Mouse (Mus musculus) intestine, embryonic 16.5 days (tissue): Measurements from ENCODE around the gene Gcm2. TPM values are rescaled to one million over a fixed set of nuclear protein-coding genes. Genes with fewer than 3 reads are reported as not detected.

ENCODE experiments used
- ATAC-seq: fragments of 200-750 bp; cut with Nextera tagmentation; 2 replicates; pipeline ENCODE4 v1.8.0; 2017; ENCODE audit warnings: moderate TSS enrichment, moderate library complexity
- H3K27ac ChIP-seq: fragments of 300-500 bp; sonication (generic); 2 replicates; pipeline ENCODE4 v1.5.1; 2014; ENCODE audit warnings: mild to moderate bottlenecking, low read length
- H3K27me3 ChIP-seq: fragments of 300-500 bp; sonication (generic); replicated peaks from 2 replicates; pipeline ENCODE4 v1.6.1; 2014; ENCODE audit warnings: low read length, control low read depth, mixed read lengths; ENCODE audit not compliant: control insufficient read depth, insufficient read depth
- H3K36me3 ChIP-seq: fragments of 300-500 bp; sonication (generic); 2 replicates; pipeline ENCODE4 v1.6.1; 2014; ENCODE audit warnings: low read length, control low read depth; ENCODE audit not compliant: control insufficient read depth, insufficient read depth
- H3K4me1 ChIP-seq: fragments of 300-500 bp; sonication (generic); 2 replicates; pipeline ENCODE4 v1.6.1; 2014; ENCODE audit warnings: low read length, control low read depth, mixed read lengths; ENCODE audit not compliant: control insufficient read depth, insufficient read depth
- H3K4me2 ChIP-seq: fragments of 300-500 bp; sonication (generic); 2 replicates; pipeline ENCODE4 v1.6.1; 2014; ENCODE audit warnings: low read depth, low read length, control low read depth
- H3K4me3 ChIP-seq: fragments of 300-500 bp; sonication (generic); 2 replicates; pipeline ENCODE4 v1.5.1; 2014; ENCODE audit warnings: mild to moderate bottlenecking, low read length
- H3K9ac ChIP-seq: fragments of 300-500 bp; sonication (generic); 2 replicates; pipeline ENCODE4 v1.6.1; 2014; ENCODE audit warnings: low read depth, low read length
- H3K9me3 ChIP-seq: fragments of 300-500 bp; sonication (generic); 2 replicates; pipeline ENCODE4 v1.6.1; 2016; ENCODE audit warnings: low read length, control low read depth; ENCODE audit not compliant: control insufficient read depth
- WGBS: fragments of 180-500 bp; shearing (Covaris S2); extraction: QIAGEN DNeasy Blood & Tissue Kit; methylation state at CpG from one replicate; pipeline ENCODE4 v1.1.7; 2014; 5-methylcytosine and 5-hydroxymethylcytosine counted together
- polyA plus RNA-seq: library from polyadenylated mRNA; unstranded; fragments of >200 nt; fragmentation: Nextera tagmentation; extraction: Ambion mirVana; gene quantifications from 2 replicates; pipeline ENCODE4 v1.2.1, GENCODE M21; 2015

Gcm2 gene
- polyA plus RNA-seq, 1 experiment from 2014 or later, result not detected

- H3K27ac ChIP-seq, result no peak overlapping the region
- no peak overlapping the region for H3K9ac ChIP-seq
- no peak overlapping the region for H3K4me3 ChIP-seq
- no peaks in the 10 kb centered on the region for H3K9me3 ChIP-seq
- no peak for ATAC-seq
- H3K27me3 ChIP-seq, result no peaks in the 10 kb centered on the region
- H3K4me2 ChIP-seq, result no peak overlapping the region
- H3K4me1 ChIP-seq, result no peaks in the 10 kb centered on the region
- H3K36me3 ChIP-seq, result no peaks in the 10 kb centered on the region
Measured at GRCm38 (mm10) chr13:41088746-41089145, 22.1 kb downstream of the Gcm2 start.

GRCm38 (mm10) chr13:41085140-41085539 is 25.7 kb downstream of the Gcm2 start:
- Histone ChIP-seq H3K4me2 (no peak overlapping the region), H3K9me3 (no peaks in the 10 kb centered on the region), H3K36me3 (no peaks in the 10 kb centered on the region), H3K4me1 (no peaks in the 10 kb centered on the region), H3K27me3 (no peaks in the 10 kb centered on the region), H3K4me3 (no peak overlapping the region), H3K27ac (no peak overlapping the region), H3K9ac (no peak overlapping the region)
- 11% methylated on average over 2 of the region's 2 CpGs for WGBS
- ATAC-seq, result no peak

- Histone ChIP-seq H3K4me3 (no peak overlapping the region), H3K9ac (no peak overlapping the region), H3K27ac (no peak overlapping the region), H3K4me1 (no peaks in the 10 kb centered on the region), H3K36me3 (no peaks in the 10 kb centered on the region), H3K9me3 (no peaks in the 10 kb centered on the region), H3K4me2 (no peak overlapping the region), H3K27me3 (no peaks in the 10 kb centered on the region)
- 75% methylated on average over 3 of the region's 3 CpGs for WGBS
- ATAC-seq, result no peak
Measured at GRCm38 (mm10) chr13:41084521-41084920, 26.3 kb downstream of the Gcm2 start.

GRCm38 (mm10) chr13:41080700-41081099 is 30.1 kb downstream of the Gcm2 start:
- ATAC-seq, result no peak
- Histone ChIP-seq H3K36me3 (no peaks in the 10 kb centered on the region), H3K4me1 (no peaks in the 10 kb centered on the region), H3K4me2 (no peak overlapping the region), H3K4me3 (no peak overlapping the region), H3K27ac (no peak overlapping the region), H3K9me3 (no peaks in the 10 kb centered on the region), H3K27me3 (peaks cover 8% of the 10 kb centered on the region; the same call in 1 of the 2 replicates), H3K9ac (no peak overlapping the region)
- WGBS, result 91% methylated on average over 6 of the region's 6 CpGs

- WGBS, result 54% methylated on average over 5 of the region's 5 CpGs
- Histone ChIP-seq H3K4me1 (no peaks in the 10 kb centered on the region), H3K9me3 (no peaks in the 10 kb centered on the region), H3K9ac (no peak overlapping the region), H3K27ac (no peak overlapping the region), H3K36me3 (no peaks in the 10 kb centered on the region), H3K4me3 (no peak overlapping the region), H3K27me3 (peaks cover 8% of the 10 kb centered on the region; the same call in 1 of the 2 replicates), H3K4me2 (no peak overlapping the region)
- ATAC-seq, result no peak; the same call in 1 of the 2 replicates
Measured at GRCm38 (mm10) chr13:41079859-41080258, 31.0 kb downstream of the Gcm2 start.

GRCm38 (mm10) chr13:41079421-41079780 is 31.4 kb downstream of the Gcm2 start, which contains the start of gene Mak:
Gene Mak (minus strand): TSS chr13:41079706.
- Histone ChIP-seq H3K36me3 (no peaks in the 10 kb centered on the region), H3K27ac (no peak within 1 kb of the TSS), H3K9ac (peak within 1 kb of the TSS; percentile 61), H3K4me1 (no peaks in the 10 kb centered on the region), H3K4me2 (peak within 1 kb of the TSS; percentile 94), H3K4me3 (peak within 1 kb of the TSS; percentile 55), H3K9me3 (no peaks in the 10 kb centered on the region), H3K27me3 (peaks cover 8% of the 10 kb centered on the region; the same call in 1 of the 2 replicates)
- peak; percentile 96 for ATAC-seq
- WGBS, result under 1% methylated on average over 36 of the region's 40 CpGs

- Histone ChIP-seq H3K36me3 (no peaks in the 10 kb centered on the region), H3K9ac (peak overlapping the region; percentile 61), H3K27me3 (peaks cover 8% of the 10 kb centered on the region; the same call in 1 of the 2 replicates), H3K4me1 (no peaks in the 10 kb centered on the region), H3K4me2 (peak overlapping the region; percentile 94), H3K9me3 (no peaks in the 10 kb centered on the region), H3K27ac (no peak overlapping the region), H3K4me3 (peak overlapping the region; percentile 55)
- peak; percentile 77 for ATAC-seq
- 13% methylated on average over 23 of the region's 24 CpGs for WGBS
Measured at GRCm38 (mm10) chr13:41078690-41079420, 32.0 kb downstream of the Gcm2 start.

GRCm38 (mm10) chr13:41077921-41078320 is 32.9 kb downstream of the Gcm2 start:
- H3K4me1 ChIP-seq, result no peaks in the 10 kb centered on the region

GRCm38 (mm10) chr13:41073819-41074218 is 37.0 kb downstream of the Gcm2 start:
- peaks cover 6% of the 10 kb centered on the region; the same call in 1 of the 2 replicates for H3K27me3 ChIP-seq
- H3K9me3 ChIP-seq, result no peaks in the 10 kb centered on the region
- H3K36me3 ChIP-seq, result no peaks in the 10 kb centered on the region
- H3K4me3 ChIP-seq, result no peak overlapping the region
- no peaks in the 10 kb centered on the region for H3K4me1 ChIP-seq
- no peak for ATAC-seq
- WGBS, result 85% methylated on average over 5 of the region's 5 CpGs
- H3K9ac ChIP-seq, result no peak overlapping the region
- H3K27ac ChIP-seq, result no peak overlapping the region
- no peak overlapping the region for H3K4me2 ChIP-seq

More at GRCm38 (mm10) chr13:41077921-41078320, 32.9 kb downstream of the Gcm2 start:
- H3K9ac ChIP-seq, result no peak overlapping the region
- no peaks in the 10 kb centered on the region for H3K36me3 ChIP-seq
- no peak overlapping the region for H3K27ac ChIP-seq
- H3K27me3 ChIP-seq, result peaks cover 8% of the 10 kb centered on the region; the same call in 1 of the 2 replicates
- H3K9me3 ChIP-seq, result no peaks in the 10 kb centered on the region
- no peak for ATAC-seq
- no peak overlapping the region for H3K4me2 ChIP-seq
- 58% methylated on average over 9 of the region's 9 CpGs for WGBS
- H3K4me3 ChIP-seq, result no peak overlapping the region
